Mouse (Mus musculus) stomach, embryonic 14.5 days (tissue): ENCODE data around the gene Kcnma1. TPM values are rescaled to one million over a fixed set of nuclear protein-coding genes. Genes with fewer than 3 reads are reported as not detected.

ENCODE experiments used
- ATAC-seq: fragments of 200-750 bp; cut with Nextera tagmentation; 2 replicates; pipeline ENCODE4 v1.8.0; 2017; ENCODE audit warnings: low read depth, moderate TSS enrichment; ENCODE audit not compliant: insufficient number of reproducible peaks, insufficient read depth, low FRiP score
- H3K27ac ChIP-seq: fragments of 300-500 bp; sonication (generic); 2 replicates; pipeline ENCODE4 v1.5.1; 2014; ENCODE audit warnings: mild to moderate bottlenecking, low read length, moderate library complexity, mixed read lengths
- H3K27me3 ChIP-seq: fragments of 300-500 bp; sonication (generic); 2 replicates; pipeline ENCODE4 v1.6.1; 2014; ENCODE audit warnings: low read length, control low read depth, mixed read lengths; ENCODE audit not compliant: control insufficient read depth, insufficient read depth
- H3K36me3 ChIP-seq: fragments of 300-500 bp; sonication (generic); 2 replicates; pipeline ENCODE4 v1.6.1; 2014; ENCODE audit warnings: mild to moderate bottlenecking, control low read depth, low read length, moderate library complexity, mixed read lengths; ENCODE audit not compliant: control insufficient read depth, insufficient read depth
- H3K4me1 ChIP-seq: fragments of 300-500 bp; sonication (generic); 2 replicates; pipeline ENCODE4 v1.6.1; 2014; ENCODE audit warnings: low read length, control low read depth, mixed read lengths; ENCODE audit not compliant: control insufficient read depth, insufficient read depth
- H3K4me2 ChIP-seq: fragments of 300-500 bp; sonication (generic); replicated peaks from 2 replicates; pipeline ENCODE4 v1.6.1; 2014; ENCODE audit warnings: low read depth, low read length, control low read depth
- H3K4me3 ChIP-seq: fragments of 300-500 bp; sonication (generic); 2 replicates; pipeline ENCODE4 v1.5.1; 2014; ENCODE audit warnings: low read depth, low read length, control low read depth
- H3K9ac ChIP-seq: fragments of 300-500 bp; sonication (generic); replicated peaks from 2 replicates; pipeline ENCODE4 v1.6.1; 2014; ENCODE audit warnings: low read depth, mild to moderate bottlenecking, control low read depth, low read length, moderate library complexity, mixed read lengths
- H3K9me3 ChIP-seq: fragments of 300-500 bp; sonication (generic); 2 replicates; pipeline ENCODE4 v1.6.1; 2016; ENCODE audit warnings: low read depth, low read length, control low read depth; ENCODE audit not compliant: control insufficient read depth
- WGBS: fragments of 180-500 bp; shearing (Covaris S2); extraction: QIAGEN DNeasy Blood & Tissue Kit; methylation state at CpG from one replicate; pipeline ENCODE4 v1.1.7; 2014; 5-methylcytosine and 5-hydroxymethylcytosine counted together
- polyA plus RNA-seq: library from polyadenylated mRNA; unstranded; fragments of >200 nt; fragmentation: Nextera tagmentation; extraction: Ambion mirVana; gene quantifications from 2 replicates; pipeline ENCODE4 v1.2.1, GENCODE M21; 2014

Kcnma1 gene
- polyA plus RNA-seq, 1 experiment from 2014 or later = 14.4 TPM

- no peak overlapping the region for H3K4me2 ChIP-seq
- no peaks in the 10 kb centered on the region for H3K36me3 ChIP-seq
- no peak for ATAC-seq
- H3K27me3 ChIP-seq = no peaks in the 10 kb centered on the region
- H3K9ac ChIP-seq = no peak overlapping the region
- H3K4me3 ChIP-seq = no peak overlapping the region
- 93% methylated on average over 1 of the region's 1 CpGs for WGBS
- H3K4me1 ChIP-seq = no peaks in the 10 kb centered on the region
- no peaks in the 10 kb centered on the region for H3K9me3 ChIP-seq
- H3K27ac ChIP-seq = no peak overlapping the region
These were observed 488.4 kb downstream of the Kcnma1 start for GRCm38 (mm10) chr14:23525910-23526309.

DNA sequence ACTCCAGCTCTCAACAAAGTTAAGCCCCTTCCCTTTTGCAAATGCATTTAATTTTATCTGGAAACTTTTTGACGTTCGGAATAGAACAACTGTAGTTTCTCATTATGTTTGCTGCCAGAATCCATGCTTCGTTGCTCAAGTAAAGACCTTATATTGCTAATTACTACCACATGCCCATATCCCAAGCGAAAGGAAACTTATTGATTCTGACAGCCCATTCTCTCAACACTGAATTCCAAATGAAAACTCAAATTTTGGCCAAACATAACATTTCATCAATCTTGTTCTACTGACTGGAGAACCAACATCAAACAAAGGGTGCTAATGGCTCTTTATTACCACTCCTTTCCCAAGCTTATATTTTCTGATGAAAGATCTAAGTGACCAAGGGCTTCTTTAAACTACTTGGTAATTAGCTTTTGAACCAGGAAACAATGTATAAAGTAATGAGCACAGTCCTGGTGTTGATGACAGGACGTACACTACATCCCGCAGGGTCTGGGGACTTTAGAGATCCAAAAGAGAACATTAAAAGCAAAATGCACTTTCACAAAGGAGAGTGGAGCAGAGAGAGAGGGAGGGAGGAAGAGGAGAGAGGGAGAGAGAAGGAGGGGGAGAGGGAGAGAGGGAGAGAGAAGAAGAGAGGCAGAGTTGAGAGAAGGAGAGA is 490.3 kb downstream of the Kcnma1 start:
- no peaks in the 10 kb centered on the region for H3K36me3 ChIP-seq
- no peak overlapping the region for H3K27ac ChIP-seq

GRCm38 (mm10) chr14:23522606-23523159 is 491.6 kb downstream of the Kcnma1 start:
- no peaks in the 10 kb centered on the region for H3K36me3 ChIP-seq
- no peaks in the 10 kb centered on the region for H3K27me3 ChIP-seq
- H3K9me3 ChIP-seq = no peaks in the 10 kb centered on the region
- ATAC-seq = no peak
- H3K4me3 ChIP-seq = no peak overlapping the region
- no peaks in the 10 kb centered on the region for H3K4me1 ChIP-seq
- WGBS = 66% methylated on average over 4 of the region's 4 CpGs
- no peak overlapping the region for H3K9ac ChIP-seq
- H3K27ac ChIP-seq = no peak overlapping the region
- H3K4me2 ChIP-seq = no peak overlapping the region

More for the DNA sequence above, 490.3 kb downstream of the Kcnma1 start:
- Histone ChIP-seq H3K9ac (no peak overlapping the region), H3K4me1 (no peaks in the 10 kb centered on the region), H3K4me3 (no peak overlapping the region), H3K4me2 (no peak overlapping the region), H3K9me3 (no peaks in the 10 kb centered on the region), H3K27me3 (no peaks in the 10 kb centered on the region)
- WGBS = 56% methylated on average over 6 of the region's 6 CpGs
- ATAC-seq = no peak

GRCm38 (mm10) chr14:23521080-23521684 is 493.1 kb downstream of the Kcnma1 start:
- no peaks in the 10 kb centered on the region for H3K27me3 ChIP-seq
- H3K27ac ChIP-seq = no peak overlapping the region
- H3K9ac ChIP-seq = no peak overlapping the region
- no peaks in the 10 kb centered on the region for H3K4me1 ChIP-seq
- 59% methylated on average over 10 of the region's 10 CpGs for WGBS
- no peak overlapping the region for H3K4me2 ChIP-seq
- no peaks in the 10 kb centered on the region for H3K36me3 ChIP-seq
- H3K9me3 ChIP-seq = no peaks in the 10 kb centered on the region
- no peak for ATAC-seq
- no peak overlapping the region for H3K4me3 ChIP-seq

DNA sequence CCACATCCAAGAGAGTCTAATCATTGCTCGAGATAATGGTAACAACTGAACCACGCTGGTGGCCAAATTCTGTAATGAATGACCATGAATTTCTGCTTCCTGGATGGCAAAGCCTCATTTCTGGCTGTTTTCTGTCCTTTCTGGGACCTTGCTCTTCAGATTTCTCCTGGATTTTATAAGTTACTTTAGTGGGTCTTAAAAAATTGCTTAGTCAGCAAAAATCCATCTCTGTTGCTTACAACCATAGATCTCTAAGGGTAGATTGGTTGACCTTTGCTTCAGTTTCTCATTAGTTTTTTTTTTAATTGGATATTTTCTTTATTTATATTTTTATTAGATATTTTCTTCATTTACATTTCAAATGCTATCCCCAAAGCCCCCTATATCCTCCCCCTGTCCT is 496.9 kb downstream of the Kcnma1 start:
- 87% methylated on average over 2 of the region's 2 CpGs for WGBS

GRCm38 (mm10) chr14:23509792-23510191 is 504.5 kb downstream of the Kcnma1 start:
- H3K4me2 ChIP-seq = no peak overlapping the region
- no peaks in the 10 kb centered on the region for H3K4me1 ChIP-seq
- no peak overlapping the region for H3K4me3 ChIP-seq
- no peaks in the 10 kb centered on the region for H3K9me3 ChIP-seq
- H3K27ac ChIP-seq = no peak overlapping the region
- no peak overlapping the region for H3K9ac ChIP-seq
- no peak for ATAC-seq
- 80% methylated on average over 5 of the region's 5 CpGs for WGBS
- H3K27me3 ChIP-seq = no peaks in the 10 kb centered on the region
- no peaks in the 10 kb centered on the region for H3K36me3 ChIP-seq

More for the DNA sequence above, 496.9 kb downstream of the Kcnma1 start:
- no peaks in the 10 kb centered on the region for H3K4me1 ChIP-seq
- no peaks in the 10 kb centered on the region for H3K9me3 ChIP-seq
- no peaks in the 10 kb centered on the region for H3K27me3 ChIP-seq
- no peak for ATAC-seq
- H3K36me3 ChIP-seq = no peaks in the 10 kb centered on the region
- no peak overlapping the region for H3K27ac ChIP-seq
- H3K9ac ChIP-seq = no peak overlapping the region
- no peak overlapping the region for H3K4me2 ChIP-seq
- H3K4me3 ChIP-seq = no peak overlapping the region

DNA sequence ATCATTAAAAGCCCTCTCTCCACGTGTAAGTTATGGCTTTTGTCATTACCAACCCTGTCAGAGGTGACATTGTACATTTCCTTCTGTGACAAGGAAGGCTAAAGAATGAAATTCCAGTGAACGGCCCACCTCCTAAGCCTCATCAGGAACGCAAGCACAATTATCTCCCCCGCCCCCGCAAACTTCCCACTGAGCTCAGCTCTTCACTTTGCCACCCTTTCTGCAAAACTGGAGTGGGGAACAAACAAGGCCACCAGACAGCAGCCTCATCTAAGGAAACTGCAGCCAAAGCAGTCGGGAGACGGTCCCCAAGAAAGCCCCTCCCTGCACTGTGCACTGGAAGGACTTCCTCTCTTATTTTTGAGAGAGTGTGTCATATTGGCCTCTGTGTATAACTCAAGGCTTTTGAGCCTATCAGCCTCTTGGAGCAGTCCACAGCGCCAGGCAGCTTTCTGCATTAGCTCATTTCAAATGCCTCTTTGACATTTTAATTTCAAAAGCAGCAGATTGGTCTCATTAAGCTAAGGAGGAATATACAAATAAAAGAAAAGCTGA is 512.0 kb downstream of the Kcnma1 start:
- Histone ChIP-seq H3K9me3 (no peaks in the 10 kb centered on the region), H3K4me2 (no peak overlapping the region), H3K4me1 (no peaks in the 10 kb centered on the region), H3K27ac (peak overlapping the region; percentile 24; the same call in 1 of the 2 replicates), H3K27me3 (no peaks in the 10 kb centered on the region), H3K36me3 (no peaks in the 10 kb centered on the region), H3K4me3 (no peak overlapping the region), H3K9ac (no peak overlapping the region)
- WGBS = 33% methylated on average over 8 of the region's 8 CpGs
- peak; percentile 71; the same call in 1 of the 2 replicates for ATAC-seq

GRCm38 (mm10) chr14:23496801-23497200 is 517.5 kb downstream of the Kcnma1 start:
- Histone ChIP-seq H3K27me3 (no peaks in the 10 kb centered on the region), H3K4me1 (0 out of 2 replicates have a peak, but pooled peaks cover 2% of the 10 kb centered on the region), H3K27ac (no peak overlapping the region), H3K9ac (no peak overlapping the region), H3K36me3 (no peaks in the 10 kb centered on the region), H3K4me2 (no peak overlapping the region), H3K4me3 (no peak overlapping the region), H3K9me3 (no peaks in the 10 kb centered on the region)
- 95% methylated on average over 3 of the region's 3 CpGs for WGBS
- no peak for ATAC-seq
